Mouse (Mus musculus): ENCODE results near the gene Cntnap5a.

- TF ChIP-seq CTCF (IDR thresholded peaks at IDR 0.05; ENCODE audit: extremely low read depth, insufficient read depth, low read length) (no peak), POLR2A (IDR thresholded peaks at IDR 0.05; ENCODE audit: extremely low read depth, insufficient read depth, low read length) (no peak)
Measured at GRCm38 (mm10) chr1:115745569-115745968, 61.0 kb downstream of the Cntnap5a start.
